Mouse (Mus musculus): Measurements from ENCODE around the gene Dnm3. TPM values are rescaled to one million over a fixed set of nuclear protein-coding genes. Genes with fewer than 3 reads are reported as not detected.

The Dnm3 gene
- polyA plus RNA-seq, 1 experiment from 2014 or later: 4.4 TPM

DNA sequence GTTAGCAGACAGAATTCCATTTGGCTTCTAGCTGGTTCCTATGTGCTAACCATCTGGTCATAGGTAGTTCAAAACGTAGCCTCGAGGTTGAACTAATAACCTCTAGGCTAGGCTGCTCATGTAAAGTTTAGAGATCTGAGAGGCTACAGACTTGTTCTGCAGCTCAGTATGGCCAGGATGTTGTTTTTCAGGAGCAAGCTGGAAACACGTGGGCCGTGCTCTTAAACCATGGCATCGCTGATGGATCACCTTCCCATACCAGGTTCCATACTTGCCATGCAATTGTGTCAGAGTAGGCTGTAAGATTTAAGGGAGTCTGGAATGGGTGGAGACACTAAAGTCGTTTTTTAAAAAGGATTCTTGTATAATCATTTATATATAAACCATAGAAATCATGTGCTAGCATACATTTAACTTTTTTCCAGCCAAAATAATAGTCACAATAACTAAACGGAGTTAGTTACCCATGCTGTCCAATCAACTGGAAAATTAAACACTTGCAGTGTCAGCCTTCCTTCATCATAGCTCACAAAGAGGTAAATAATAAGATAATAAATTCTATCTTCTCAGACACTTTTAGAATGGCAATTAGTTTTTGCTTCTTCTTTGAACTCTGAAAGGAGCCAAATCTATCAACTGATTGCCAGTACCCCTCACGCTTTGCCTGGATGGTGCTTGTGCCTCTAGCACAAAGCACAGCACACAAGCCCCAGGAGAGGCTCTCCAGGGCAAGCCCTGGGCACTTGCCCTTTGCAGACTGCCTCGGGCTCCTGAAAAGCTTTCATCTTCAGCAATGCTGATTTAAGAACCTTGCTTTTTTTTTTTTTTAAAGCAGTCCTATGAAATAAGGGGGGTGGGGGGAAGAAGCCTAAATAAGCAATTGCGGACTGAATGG is 486.9 kb downstream of the Dnm3 start:
- H3K27ac ChIP-seq: no peak overlapping the region
- H3K9me3 ChIP-seq: no peaks in the 10 kb centered on the region
- ATAC-seq: no peak
- no peaks in the 10 kb centered on the region for H3K36me3 ChIP-seq
- H3K4me1 ChIP-seq (replicated peaks): no peaks in the 10 kb centered on the region
- H3K4me3 ChIP-seq (replicated peaks): no peak overlapping the region
- 58% methylated on average over 10 of the region's 10 CpGs for WGBS
- no peak overlapping the region for H3K9ac ChIP-seq
- no peak overlapping the region for H3K4me2 ChIP-seq (replicated peaks)
- no peaks in the 10 kb centered on the region for H3K27me3 ChIP-seq (replicated peaks)

DNA sequence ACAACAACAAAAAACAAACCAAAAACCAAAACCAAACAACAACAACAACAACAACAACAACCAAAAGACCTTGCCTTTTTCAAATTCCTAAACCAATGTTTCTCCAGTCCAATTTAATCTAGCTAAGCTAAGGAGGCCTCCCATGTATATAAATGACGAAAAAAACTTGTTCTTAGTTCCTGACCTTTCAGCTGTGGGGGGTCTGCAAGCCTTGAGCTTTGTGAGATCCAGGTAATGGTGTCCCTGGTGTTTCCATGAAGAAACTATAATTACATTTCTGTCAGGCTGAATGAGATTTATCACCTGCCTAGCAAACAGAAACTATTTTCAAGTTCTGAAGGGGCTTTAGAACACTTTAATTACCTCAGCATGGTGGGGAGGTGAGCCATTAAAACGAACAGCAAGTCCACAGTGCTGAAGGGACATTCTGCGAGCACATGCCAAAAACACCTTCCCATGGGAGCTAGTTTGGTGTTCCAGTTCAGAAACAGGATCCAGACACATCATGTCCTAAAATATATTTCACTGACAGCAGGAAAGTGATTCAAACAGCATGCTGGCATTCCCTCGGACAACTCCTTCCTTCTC is 493.8 kb downstream of the Dnm3 start:
- Histone ChIP-seq H3K4me2 (replicated peaks) (no peak overlapping the region), H3K4me3 (replicated peaks) (no peak overlapping the region), H3K9me3 (no peaks in the 10 kb centered on the region), H3K36me3 (no peaks in the 10 kb centered on the region), H3K27me3 (replicated peaks) (no peaks in the 10 kb centered on the region), H3K27ac (no peak overlapping the region), H3K4me1 (replicated peaks) (no peaks in the 10 kb centered on the region), H3K9ac (no peak overlapping the region)
- 32% methylated on average over 4 of the region's 4 CpGs for WGBS
- no peak for ATAC-seq

DNA sequence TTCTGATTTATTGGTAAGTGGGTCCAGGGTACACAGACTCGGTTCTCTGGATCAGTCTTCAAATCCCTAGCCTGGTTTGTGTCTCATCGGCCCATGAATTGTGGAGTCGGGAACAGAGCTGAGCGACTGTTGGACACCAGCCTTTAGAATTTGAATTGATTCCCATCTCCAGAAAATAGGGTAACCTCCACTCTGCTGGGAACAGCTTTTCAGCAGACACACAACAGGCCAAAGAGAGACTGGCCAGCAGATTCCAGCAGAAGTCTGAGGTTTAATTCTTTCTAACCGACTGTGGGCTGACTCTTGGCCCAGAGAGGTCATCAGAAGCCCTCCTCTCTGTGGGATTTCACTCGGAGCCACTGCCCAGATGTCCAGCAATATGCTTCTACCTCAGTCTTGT is 494.4 kb downstream of the Dnm3 start:
- no peak for ATAC-seq
- Histone ChIP-seq H3K27me3 (replicated peaks) (no peaks in the 10 kb centered on the region), H3K4me3 (replicated peaks) (no peak overlapping the region), H3K9me3 (no peaks in the 10 kb centered on the region), H3K4me1 (replicated peaks) (no peaks in the 10 kb centered on the region), H3K4me2 (replicated peaks) (no peak overlapping the region), H3K9ac (no peak overlapping the region), H3K27ac (no peak overlapping the region), H3K36me3 (no peaks in the 10 kb centered on the region)
- 54% methylated on average over 6 of the region's 6 CpGs for WGBS

DNA sequence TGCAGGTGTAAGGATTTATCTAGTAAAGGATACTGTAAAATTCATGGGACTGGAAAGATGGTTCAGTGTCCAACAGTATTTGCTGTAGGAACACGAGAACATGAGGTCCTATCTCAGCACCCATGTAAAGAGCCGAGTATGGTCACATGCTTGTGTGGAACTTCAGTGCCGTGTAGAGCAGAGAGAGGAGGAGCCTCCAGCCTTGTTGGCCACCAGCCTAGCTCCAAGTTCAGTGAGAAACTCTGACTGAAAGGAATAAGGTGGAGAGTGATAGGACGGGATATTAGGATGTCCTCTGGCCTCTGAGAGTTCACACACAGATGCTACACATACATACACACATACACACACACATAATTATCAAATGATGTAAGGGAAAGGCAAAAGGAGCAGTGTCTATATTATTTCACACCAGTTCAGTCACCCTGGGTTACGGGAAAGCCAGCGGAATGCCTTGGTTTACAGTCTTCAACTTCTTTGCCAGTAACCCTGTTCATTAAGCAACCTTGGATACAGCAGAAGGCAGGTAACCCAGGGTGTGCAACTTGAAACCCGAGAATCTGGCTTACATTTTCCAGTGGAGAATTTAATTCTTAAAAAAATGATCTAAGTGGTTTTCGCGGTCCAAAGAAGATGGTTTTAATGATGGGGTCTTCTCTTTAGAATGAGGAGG is 497.1 kb downstream of the Dnm3 start:
- Histone ChIP-seq H3K27ac (no peak overlapping the region), H3K9ac (no peak overlapping the region), H3K36me3 (no peaks in the 10 kb centered on the region), H3K4me1 (replicated peaks) (peaks cover 9% of the 10 kb centered on the region), H3K9me3 (no peaks in the 10 kb centered on the region), H3K4me3 (replicated peaks) (no peak overlapping the region), H3K4me2 (replicated peaks) (no peak overlapping the region), H3K27me3 (replicated peaks) (no peaks in the 10 kb centered on the region)
- ATAC-seq: no peak
- 81% methylated on average over 9 of the region's 9 CpGs for whole genome bisulfite sequencing

DNA sequence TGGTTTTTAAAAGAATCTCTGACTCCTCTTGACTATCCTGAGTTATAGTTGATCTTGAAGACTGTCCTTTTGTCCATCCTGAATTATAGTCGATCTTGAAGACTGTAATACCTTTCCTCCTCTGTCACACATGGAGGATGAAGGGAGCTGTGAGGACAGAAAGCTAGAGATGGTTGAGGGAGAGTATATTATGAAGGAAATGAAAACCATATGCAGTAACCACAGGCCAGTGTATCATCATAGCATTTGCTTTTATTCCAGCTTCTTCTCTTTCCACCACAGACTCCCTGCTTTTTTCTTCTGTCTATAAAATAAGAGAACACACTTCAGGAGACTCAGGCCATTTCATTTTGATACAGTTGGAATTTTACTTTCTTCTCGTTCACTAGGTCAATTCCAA is 497.8 kb downstream of the Dnm3 start:
- no peak overlapping the region for H3K4me2 ChIP-seq (replicated peaks)
- WGBS: 75% methylated on average over 2 of the region's 2 CpGs
- no peaks in the 10 kb centered on the region for H3K9me3 ChIP-seq
- H3K36me3 ChIP-seq: no peaks in the 10 kb centered on the region
- H3K9ac ChIP-seq: no peak overlapping the region
- no peak overlapping the region for H3K4me3 ChIP-seq (replicated peaks)
- H3K4me1 ChIP-seq (replicated peaks): peaks cover 10% of the 10 kb centered on the region
- H3K27me3 ChIP-seq (replicated peaks): no peaks in the 10 kb centered on the region
- no peak for ATAC-seq
- H3K27ac ChIP-seq: no peak overlapping the region

DNA sequence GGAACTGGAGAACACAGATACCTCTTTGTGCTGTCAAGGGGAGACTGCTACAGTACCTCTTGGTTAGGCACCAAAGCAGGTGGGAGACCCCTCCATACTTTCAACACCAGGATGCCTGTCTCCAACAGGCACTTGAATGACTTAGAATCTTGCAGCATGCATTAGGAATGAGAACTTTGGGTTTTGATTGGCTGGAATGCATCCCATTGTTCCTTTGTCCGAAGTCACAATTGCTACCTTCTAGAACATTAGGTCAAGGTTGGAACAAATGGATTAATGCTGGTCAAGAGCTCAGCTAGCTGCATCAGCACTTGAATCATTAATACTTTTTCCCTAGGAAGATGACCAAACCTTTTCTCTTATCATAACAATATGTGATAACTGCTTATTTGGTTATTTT is 498.3 kb downstream of the Dnm3 start, which contains the start of gene 4930558K02Rik:
TSS of gene 4930558K02Rik (minus strand) at position 101 of the 400 bp plus-strand sequence.
- 94% methylated on average over 1 of the region's 1 CpGs for WGBS
- no peak for ATAC-seq

DNA sequence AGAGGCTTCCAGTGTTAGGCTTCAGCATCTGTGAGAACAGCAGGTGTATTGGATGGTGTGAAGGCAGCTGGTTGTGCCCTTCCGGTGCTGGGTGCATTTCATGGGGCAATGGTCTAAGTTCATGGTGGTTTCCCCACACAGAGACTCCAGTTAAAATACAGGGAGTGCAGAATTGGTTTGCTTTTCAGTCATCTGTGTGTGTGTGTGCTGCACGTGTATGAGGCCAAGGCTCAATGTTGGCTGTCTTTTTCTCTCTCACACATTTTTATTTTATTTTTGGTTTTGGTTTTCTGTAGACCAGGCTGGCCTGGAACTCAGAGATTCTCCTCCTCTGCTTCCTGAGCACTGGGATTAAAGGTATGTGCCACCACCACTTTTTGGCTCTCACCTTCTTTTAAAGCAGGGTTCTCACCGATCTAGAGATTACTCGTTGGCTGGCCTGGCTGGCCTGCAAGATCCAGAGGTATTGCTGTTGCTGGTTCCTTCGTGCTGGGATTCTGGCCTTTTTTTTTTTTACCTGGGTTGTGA is 499.6 kb downstream of the Dnm3 start:
- 87% methylated on average over 5 of the region's 5 CpGs for WGBS

More for the DNA sequence above, 498.3 kb downstream of the Dnm3 start, which contains the start of gene 4930558K02Rik:
- H3K27ac ChIP-seq: no peak within 1 kb of the TSS
- H3K36me3 ChIP-seq: no peaks in the 10 kb centered on the region
- H3K9ac ChIP-seq: no peak within 1 kb of the TSS
- peaks cover 10% of the 10 kb centered on the region for H3K4me1 ChIP-seq (replicated peaks)
- H3K4me3 ChIP-seq (replicated peaks): no peak within 1 kb of the TSS
- H3K4me2 ChIP-seq (replicated peaks): no peak within 1 kb of the TSS
- no peaks in the 10 kb centered on the region for H3K27me3 ChIP-seq (replicated peaks)
- H3K9me3 ChIP-seq: no peaks in the 10 kb centered on the region

DNA sequence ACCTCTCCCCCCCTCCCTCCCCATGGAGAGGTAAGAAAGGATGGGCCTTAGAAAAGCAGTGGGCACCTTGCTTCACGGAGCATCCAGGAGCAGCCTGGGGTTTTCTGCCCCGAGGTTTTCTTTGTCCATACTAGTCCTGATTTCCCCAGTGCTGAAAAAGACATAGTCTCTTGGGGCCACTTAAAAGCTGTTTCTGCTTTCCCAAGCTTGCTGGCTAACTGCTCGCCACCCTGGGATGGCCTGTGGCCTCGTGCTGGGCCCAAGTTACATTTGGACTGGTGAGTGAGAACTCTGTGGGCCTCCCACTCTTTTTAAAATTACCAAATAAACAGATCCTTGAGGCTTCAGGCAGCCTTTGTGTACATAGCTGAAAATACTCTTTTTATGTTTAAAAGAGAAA is 500.5 kb downstream of the Dnm3 start:
- H3K4me2 ChIP-seq (replicated peaks): no peak overlapping the region
- peaks cover 10% of the 10 kb centered on the region for H3K4me1 ChIP-seq (replicated peaks)
- no peak overlapping the region for H3K9ac ChIP-seq
- no peaks in the 10 kb centered on the region for H3K27me3 ChIP-seq (replicated peaks)
- no peak for ATAC-seq
- no peak overlapping the region for H3K4me3 ChIP-seq (replicated peaks)
- H3K36me3 ChIP-seq: no peaks in the 10 kb centered on the region
- 70% methylated on average over 4 of the region's 4 CpGs for WGBS
- H3K9me3 ChIP-seq: no peaks in the 10 kb centered on the region
- no peak overlapping the region for H3K27ac ChIP-seq

More for the DNA sequence above, 499.6 kb downstream of the Dnm3 start:
- H3K27ac ChIP-seq: no peak overlapping the region
- peaks cover 10% of the 10 kb centered on the region for H3K4me1 ChIP-seq (replicated peaks)
- H3K27me3 ChIP-seq (replicated peaks): no peaks in the 10 kb centered on the region
- no peaks in the 10 kb centered on the region for H3K9me3 ChIP-seq
- no peak overlapping the region for H3K4me2 ChIP-seq (replicated peaks)
- no peak overlapping the region for H3K9ac ChIP-seq
- ATAC-seq: no peak
- no peak overlapping the region for H3K4me3 ChIP-seq (replicated peaks)
- no peaks in the 10 kb centered on the region for H3K36me3 ChIP-seq

DNA sequence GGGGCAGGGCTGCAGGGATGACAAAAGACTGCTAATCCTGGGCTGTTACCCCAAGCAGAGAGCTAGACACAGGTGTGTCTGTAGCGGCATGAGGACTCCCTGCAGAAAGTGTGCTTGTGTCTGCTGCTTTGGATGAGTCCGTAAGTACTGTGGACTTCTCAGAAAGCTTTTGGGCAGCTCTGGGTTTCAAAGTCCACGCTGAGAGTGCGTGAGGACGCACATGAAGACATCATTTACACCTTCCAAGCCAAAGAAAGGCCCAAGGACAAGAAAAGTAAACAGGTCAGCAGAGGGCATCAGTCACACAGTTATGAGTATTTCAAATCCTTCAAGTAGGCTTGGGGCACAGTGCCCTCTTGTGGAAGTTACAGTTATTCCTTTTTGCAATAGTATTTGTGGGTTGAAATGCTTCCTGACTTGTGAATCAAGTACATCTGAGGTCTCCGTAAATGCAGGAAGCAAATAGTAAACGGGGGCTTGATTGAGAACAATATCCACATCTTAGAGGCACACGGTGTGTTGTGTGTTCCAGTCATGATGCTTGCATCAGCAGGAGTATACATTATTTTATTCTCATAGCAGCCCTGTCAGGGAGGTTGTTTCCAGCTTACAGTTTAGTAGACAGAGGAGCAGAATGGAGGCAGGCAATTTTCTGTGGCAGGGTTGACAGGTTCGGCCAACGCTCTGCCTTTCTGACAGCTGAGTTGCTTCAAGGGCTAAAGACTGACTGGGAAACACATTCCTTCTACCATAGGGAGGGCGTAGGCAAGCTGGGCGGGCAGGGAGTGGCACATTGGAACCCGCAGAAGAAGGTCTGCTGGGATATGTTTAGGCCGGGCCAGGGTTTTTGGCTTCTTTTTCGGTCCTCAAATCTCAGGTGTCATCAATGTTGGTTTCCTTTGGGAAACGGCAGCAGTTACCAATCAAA is 501.3 kb downstream of the Dnm3 start:
- H3K4me2 ChIP-seq (replicated peaks): no peak overlapping the region
- 47% methylated on average over 16 of the region's 16 CpGs for WGBS
- no peaks in the 10 kb centered on the region for H3K27me3 ChIP-seq (replicated peaks)
- H3K4me3 ChIP-seq (replicated peaks): no peak overlapping the region
- ATAC-seq: peak; percentile 82
- H3K9me3 ChIP-seq: no peaks in the 10 kb centered on the region
- H3K36me3 ChIP-seq: no peaks in the 10 kb centered on the region
- H3K27ac ChIP-seq: no peak overlapping the region
- peaks cover 10% of the 10 kb centered on the region for H3K4me1 ChIP-seq (replicated peaks)
- H3K9ac ChIP-seq: no peak overlapping the region

DNA sequence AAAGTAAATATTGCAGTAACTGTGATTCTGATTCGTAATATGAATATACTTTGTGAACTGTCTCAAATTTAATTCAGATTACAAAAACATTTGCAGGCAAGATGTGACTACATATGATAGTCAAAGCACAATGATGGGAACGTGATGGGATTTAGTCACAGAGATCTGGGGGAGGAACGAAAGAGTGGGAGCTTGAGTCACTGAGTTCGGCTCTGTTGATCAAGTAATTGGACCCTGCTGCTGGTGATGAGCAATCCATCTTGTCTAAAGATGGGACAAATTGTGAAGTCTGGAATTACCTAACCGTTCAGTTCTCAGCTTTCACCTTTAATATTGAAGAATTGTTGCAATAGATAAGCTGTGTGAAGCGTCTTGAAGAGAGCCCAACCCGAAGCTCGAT is 505.6 kb downstream of the Dnm3 start:
- no peak overlapping the region for H3K27ac ChIP-seq
- H3K4me3 ChIP-seq (replicated peaks): no peak overlapping the region
- no peak for ATAC-seq
- peaks cover 4% of the 10 kb centered on the region; the same call in 1 of the 2 replicates for H3K36me3 ChIP-seq
- no peaks in the 10 kb centered on the region for H3K9me3 ChIP-seq
- no peak overlapping the region for H3K9ac ChIP-seq
- peaks cover 16% of the 10 kb centered on the region for H3K4me1 ChIP-seq (replicated peaks)
- no peak overlapping the region for H3K4me2 ChIP-seq (replicated peaks)
- WGBS: 86% methylated on average over 8 of the region's 8 CpGs
- H3K27me3 ChIP-seq (replicated peaks): no peaks in the 10 kb centered on the region

DNA sequence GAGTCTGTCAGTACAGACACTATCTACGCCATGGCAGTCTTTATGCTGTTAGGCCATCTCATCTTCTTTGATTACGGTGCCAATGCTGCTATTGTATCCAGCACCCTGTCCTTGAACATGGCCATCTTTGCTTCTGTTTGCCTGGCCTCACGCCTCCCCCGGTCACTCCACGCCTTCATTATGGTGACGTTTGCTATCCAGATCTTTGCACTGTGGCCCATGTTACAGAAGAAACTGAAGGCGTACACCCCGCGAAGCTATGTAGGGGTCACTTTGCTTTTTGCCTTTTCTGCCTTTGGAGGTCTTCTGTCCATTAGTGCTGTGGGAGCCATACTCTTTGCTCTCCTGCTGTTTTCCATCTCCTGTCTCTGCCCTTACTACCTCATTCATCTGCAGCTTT is 507.0 kb downstream of the Dnm3 start:
- H3K27ac ChIP-seq: no peak overlapping the region
- peaks cover 4% of the 10 kb centered on the region; the same call in 1 of the 2 replicates for H3K36me3 ChIP-seq
- H3K9ac ChIP-seq: no peak overlapping the region
- H3K4me3 ChIP-seq (replicated peaks): no peak overlapping the region
- ATAC-seq: no peak
- H3K4me2 ChIP-seq (replicated peaks): no peak overlapping the region
- H3K9me3 ChIP-seq: no peaks in the 10 kb centered on the region
- WGBS: 95% methylated on average over 9 of the region's 9 CpGs
- no peaks in the 10 kb centered on the region for H3K27me3 ChIP-seq (replicated peaks)
- H3K4me1 ChIP-seq (replicated peaks): peaks cover 9% of the 10 kb centered on the region

Data from intestine, embryonic 15.5 days (tissue).